Mouse (Mus musculus) heart, postnatal 0 days (tissue): ENCODE data around the gene Jade2. TPM values are rescaled to one million over a fixed set of nuclear protein-coding genes. Genes with fewer than 3 reads are reported as not detected.

Experiments used
- ATAC-seq: fragments of 200-750 bp; cut with Nextera tagmentation; 2 replicates; pipeline ENCODE4 v1.8.0; 2017; ENCODE audit warnings: low read depth, moderate number of reproducible peaks, moderate library complexity; ENCODE audit not compliant: insufficient read depth
- DNase-seq: peaks from one replicate; pipeline ENCODE4 v3.0.0-alpha.2; 2016; ENCODE audit warnings: low spot score
- H3K27ac ChIP-seq: fragments of 300-500 bp; sonication (generic); 2 replicates; pipeline ENCODE4 v1.5.1; 2014; ENCODE audit warnings: low read depth, mild to moderate bottlenecking
- H3K27me3 ChIP-seq: fragments of 300-500 bp; sonication (generic); 2 replicates; pipeline ENCODE4 v1.6.1; 2014; ENCODE audit warnings: low read length, mixed read lengths; ENCODE audit not compliant: control insufficient read depth, insufficient read depth
- H3K36me3 ChIP-seq: fragments of 300-500 bp; sonication (generic); replicated peaks from 2 replicates; pipeline ENCODE4 v1.6.1; 2014; ENCODE audit warnings: low read length, mixed read lengths; ENCODE audit not compliant: control insufficient read depth, insufficient read depth
- H3K4me1 ChIP-seq: fragments of 300-500 bp; sonication (generic); 2 replicates; pipeline ENCODE4 v1.6.1; 2014; ENCODE audit warnings: antibody characterized with exemption; ENCODE audit not compliant: control insufficient read depth, insufficient read depth
- H3K4me2 ChIP-seq: fragments of 300-500 bp; sonication (generic); 2 replicates; pipeline ENCODE4 v1.6.1; 2014; ENCODE audit warnings: low read depth, mild to moderate bottlenecking, low read length, moderate library complexity
- H3K4me3 ChIP-seq: fragments of 300-500 bp; sonication (generic); 2 replicates; pipeline ENCODE4 v1.5.1; 2014; ENCODE audit warnings: low read depth, low read length
- H3K9ac ChIP-seq: fragments of 300-500 bp; sonication (generic); replicated peaks from 2 replicates; pipeline ENCODE4 v1.6.1; 2014; ENCODE audit warnings: low read depth, low read length, mixed read lengths
- H3K9me3 ChIP-seq: fragments of 300-500 bp; sonication (generic); replicated peaks from 2 replicates; pipeline ENCODE4 v1.6.1; 2016; ENCODE audit warnings: low read length; ENCODE audit not compliant: control insufficient read depth
- CTCF ChIP-seq: IDR thresholded peaks from 2 replicates; pipeline ENCODE4 v1.5.1; 2016; ENCODE audit warnings: antibody characterized with exemption, control low read depth, low read depth
- EP300 ChIP-seq: IDR thresholded peaks from 2 replicates; pipeline ENCODE4 v1.6.1; 2016; ENCODE audit warnings: antibody characterized with exemption, low read depth
- WGBS: fragments of 180-500 bp; shearing (Covaris S2); extraction: QIAGEN DNeasy Blood & Tissue Kit; methylation state at CpG from one replicate; pipeline ENCODE4 v1.1.7; 2014; 5-methylcytosine and 5-hydroxymethylcytosine counted together
- polyA plus RNA-seq: library from polyadenylated mRNA; unstranded; fragments of >200 nt; fragmentation: Nextera tagmentation; extraction: Ambion mirVana; gene quantifications from 2 replicates; pipeline ENCODE4 v1.2.1, GENCODE M21; 2015
- total RNA-seq: library from RNA; depleted of rRNA; stranded (reverse); fragments of >200 nt; gene quantifications from 2 replicates; pipeline ENCODE4 v1.2.3, GENCODE M21; 2014; ENCODE audit warnings: low replicate concordance

Jade2 gene
- total and polyA plus RNA-seq, 2 experiments from 2014 or later = 0.72 to 1.9 TPM

DNA sequence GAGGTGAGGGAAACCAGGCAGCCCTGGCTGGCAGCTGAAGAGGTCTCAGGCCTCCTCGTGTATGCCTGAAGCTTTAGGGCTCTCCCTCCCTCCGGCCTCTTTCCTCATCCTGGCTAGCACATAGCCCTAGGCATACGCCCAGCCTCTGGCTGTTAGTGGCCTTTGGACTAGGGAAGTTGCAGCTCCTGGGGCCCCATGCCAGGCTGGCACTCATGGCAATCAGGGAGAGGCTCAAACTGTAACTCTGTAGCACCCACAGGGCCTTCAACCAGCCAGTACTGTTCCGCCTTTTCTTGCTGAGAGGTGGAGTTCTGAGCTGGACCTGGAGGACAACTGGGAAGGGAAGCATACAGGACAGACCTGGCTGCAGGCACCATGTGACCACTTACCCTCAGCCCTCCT is 19.5 kb upstream of the Jade2 start:
- Histone ChIP-seq H3K9ac (no peak overlapping the region), H3K36me3 (no peaks in the 10 kb centered on the region), H3K27ac (no peak overlapping the region), H3K4me3 (no peak overlapping the region), H3K9me3 (0 out of 2 replicates have a peak, but pooled peaks cover 6% of the 10 kb centered on the region), H3K27me3 (no peaks in the 10 kb centered on the region), H3K4me2 (no peak overlapping the region), H3K4me1 (peaks cover 12% of the 10 kb centered on the region)
- WGBS = 78% methylated on average over 4 of the region's 4 CpGs
- no peak for TF ChIP-seq EP300
- no peak for TF ChIP-seq CTCF
- DNase-seq (no peak), ATAC-seq (no peak)

DNA sequence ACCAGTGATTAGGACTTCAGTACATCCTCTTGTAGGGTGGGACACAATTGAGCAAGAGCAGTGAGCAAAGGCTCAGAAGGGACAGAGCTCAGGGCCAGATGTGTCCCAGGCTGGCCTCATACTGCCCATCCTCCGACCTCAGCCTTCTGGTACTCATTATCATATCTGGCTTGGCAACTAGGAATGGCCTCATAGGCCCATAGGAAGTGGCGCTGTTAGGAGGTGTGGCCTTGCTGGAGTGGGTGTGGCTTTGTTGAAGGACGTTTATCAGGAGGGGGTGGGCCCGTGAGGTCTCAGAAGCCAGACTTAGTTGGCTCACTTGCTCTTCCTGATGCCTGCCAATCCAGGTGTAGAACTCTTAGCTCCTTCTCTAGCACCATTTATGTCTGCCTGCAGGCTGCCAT is 18.3 kb upstream of the Jade2 start:
- TF ChIP-seq CTCF = no peak
- no peak for TF ChIP-seq EP300
- Histone ChIP-seq H3K4me2 (no peak overlapping the region), H3K27me3 (no peaks in the 10 kb centered on the region), H3K4me3 (no peak overlapping the region), H3K27ac (no peak overlapping the region), H3K4me1 (peaks cover 12% of the 10 kb centered on the region), H3K9me3 (0 out of 2 replicates have a peak, but pooled peaks cover 6% of the 10 kb centered on the region), H3K9ac (no peak overlapping the region), H3K36me3 (no peaks in the 10 kb centered on the region)
- DNase-seq (no peak), ATAC-seq (no peak; the same call in 1 of the 2 replicates)
- WGBS = 21% methylated on average over 4 of the region's 4 CpGs

DNA sequence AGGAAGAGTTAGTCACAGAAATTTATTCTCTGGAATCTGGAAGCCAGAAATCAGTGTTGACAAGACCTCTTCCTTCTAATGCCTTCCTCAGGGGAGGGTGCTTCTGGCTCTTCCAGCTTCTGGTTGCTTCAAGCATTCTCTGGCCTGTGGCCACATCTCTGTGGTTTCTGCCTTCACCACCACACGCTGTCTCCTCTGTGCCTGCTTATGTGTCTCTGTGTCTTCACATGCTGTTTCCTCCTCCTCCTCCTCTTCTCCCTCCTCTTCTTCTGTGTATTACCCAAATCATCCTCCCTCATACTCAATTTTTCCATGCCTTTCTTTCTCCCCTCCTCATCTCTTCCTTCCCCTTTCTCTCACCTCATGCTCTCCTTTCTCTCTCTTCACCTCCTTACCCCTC is 17.6 kb upstream of the Jade2 start:
- Histone ChIP-seq H3K9ac (no peak overlapping the region), H3K4me1 (peaks cover 12% of the 10 kb centered on the region), H3K27ac (no peak overlapping the region), H3K9me3 (0 out of 2 replicates have a peak, but pooled peaks cover 3% of the 10 kb centered on the region), H3K4me3 (no peak overlapping the region), H3K27me3 (no peaks in the 10 kb centered on the region), H3K4me2 (no peak overlapping the region), H3K36me3 (no peaks in the 10 kb centered on the region)
- 18% methylated on average over 1 of the region's 1 CpGs for WGBS
- DNase-seq (no peak), ATAC-seq (no peak)
- TF ChIP-seq EP300 = no peak
- no peak for TF ChIP-seq CTCF

GRCm38 (mm10) chr11:51874266-51875036 is 17.0 kb upstream of the Jade2 start:
- no peaks in the 10 kb centered on the region for H3K27me3 ChIP-seq
- TF ChIP-seq CTCF = no peak
- no peak for TF ChIP-seq EP300
- WGBS = 46% methylated on average over 7 of the region's 7 CpGs
- no peak overlapping the region for H3K9ac ChIP-seq
- H3K4me1 ChIP-seq = peaks cover 12% of the 10 kb centered on the region
- peak overlapping the region; percentile 26; the same call in 1 of the 2 replicates for H3K27ac ChIP-seq
- no peak overlapping the region for H3K4me3 ChIP-seq
- no peak overlapping the region for H3K4me2 ChIP-seq
- peak; percentile 91 for ATAC-seq
- no peaks in the 10 kb centered on the region for H3K36me3 ChIP-seq
- DNase-seq = peak; percentile 67
- H3K9me3 ChIP-seq = no peaks in the 10 kb centered on the region

DNA sequence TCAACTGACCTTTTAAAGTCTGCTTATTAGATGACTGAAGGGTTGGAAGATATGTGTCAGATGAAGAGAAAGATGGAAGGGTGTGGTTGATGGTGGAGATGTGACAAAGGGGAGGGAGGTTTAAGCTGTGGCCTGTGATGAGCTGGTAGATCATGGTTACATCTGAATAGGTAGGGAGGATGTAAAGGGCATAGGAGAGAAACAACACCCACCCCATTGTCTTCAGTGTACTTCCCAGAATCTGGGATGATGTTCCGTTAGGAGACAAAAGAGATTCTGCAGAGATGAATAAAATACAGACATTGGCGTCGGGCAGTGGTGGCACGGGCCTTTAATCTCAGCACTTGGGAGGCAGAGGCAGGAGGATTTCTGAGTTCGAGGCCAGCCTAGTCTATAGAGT is 15.7 kb upstream of the Jade2 start:
- H3K9me3 ChIP-seq = no peaks in the 10 kb centered on the region
- DNase-seq = no peak
- peaks cover 12% of the 10 kb centered on the region for H3K4me1 ChIP-seq
- H3K9ac ChIP-seq = no peak overlapping the region
- 88% methylated on average over 5 of the region's 5 CpGs for WGBS
- no peaks in the 10 kb centered on the region for H3K36me3 ChIP-seq
- TF ChIP-seq CTCF = no peak
- no peak for TF ChIP-seq EP300
- H3K27ac ChIP-seq = no peak overlapping the region
- ATAC-seq = no peak
- H3K27me3 ChIP-seq = no peaks in the 10 kb centered on the region
- H3K4me2 ChIP-seq = no peak overlapping the region
- no peak overlapping the region for H3K4me3 ChIP-seq
